Mouse (Mus musculus): Measurements from ENCODE around the gene Hist1h4a.
"Not testable (repeated sequence)": the region's sequence is repeated elsewhere in the genome, so short reads cannot be mapped to it uniquely, and the experiment has no call there.

The Hist1h4a gene

DNA sequence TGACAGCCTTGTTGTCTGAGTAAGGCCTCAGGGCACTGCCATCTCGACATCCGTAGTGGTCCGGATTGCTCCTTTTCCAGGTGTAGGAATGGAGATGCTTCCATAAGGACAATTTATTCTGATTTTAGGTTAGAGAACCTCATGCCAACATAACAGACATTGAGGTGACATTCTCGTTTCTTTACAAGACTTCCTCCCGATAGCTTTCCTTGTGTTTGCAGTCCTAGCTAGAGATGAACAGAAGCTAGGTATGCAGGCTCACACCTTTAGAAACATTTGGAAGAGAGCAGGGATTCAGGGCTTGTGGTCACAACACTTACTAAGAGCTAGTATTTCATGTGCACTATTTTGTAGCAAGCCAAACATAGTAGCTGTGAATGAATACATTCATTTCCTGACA lies 17.8 kb downstream of the Hist1h4a start:
- DNase-seq (ENCODE audit: low read depth, low spot score): no peak

DNA sequence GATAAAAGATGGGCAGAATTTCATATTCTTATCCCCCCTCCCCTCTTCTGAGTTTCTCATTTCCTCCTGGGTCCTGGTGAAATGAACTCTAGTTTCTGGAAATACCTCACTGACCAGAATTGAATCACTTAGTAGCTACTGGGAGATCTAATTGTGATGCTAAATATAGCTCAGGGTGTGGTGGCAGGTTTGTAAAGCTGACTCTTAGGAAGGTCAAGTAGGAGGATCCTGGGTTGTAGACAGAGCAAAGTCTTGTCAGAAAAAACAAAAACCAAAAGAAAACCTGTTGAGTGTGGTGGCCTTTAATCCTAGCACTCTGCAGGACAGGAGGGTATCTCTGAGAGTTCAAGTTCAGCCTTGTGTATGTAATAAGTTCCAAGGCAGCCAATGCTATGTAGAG lies 19.0 kb downstream of the Hist1h4a start:
- DNase-seq (ENCODE audit: low read depth, low spot score): no peak

GRCm38 (mm10) chr13:23740910-23741309 lies 20.1 kb downstream of the Hist1h4a start:
- DNase-seq (ENCODE audit: low read depth, low spot score): no peak

DNA sequence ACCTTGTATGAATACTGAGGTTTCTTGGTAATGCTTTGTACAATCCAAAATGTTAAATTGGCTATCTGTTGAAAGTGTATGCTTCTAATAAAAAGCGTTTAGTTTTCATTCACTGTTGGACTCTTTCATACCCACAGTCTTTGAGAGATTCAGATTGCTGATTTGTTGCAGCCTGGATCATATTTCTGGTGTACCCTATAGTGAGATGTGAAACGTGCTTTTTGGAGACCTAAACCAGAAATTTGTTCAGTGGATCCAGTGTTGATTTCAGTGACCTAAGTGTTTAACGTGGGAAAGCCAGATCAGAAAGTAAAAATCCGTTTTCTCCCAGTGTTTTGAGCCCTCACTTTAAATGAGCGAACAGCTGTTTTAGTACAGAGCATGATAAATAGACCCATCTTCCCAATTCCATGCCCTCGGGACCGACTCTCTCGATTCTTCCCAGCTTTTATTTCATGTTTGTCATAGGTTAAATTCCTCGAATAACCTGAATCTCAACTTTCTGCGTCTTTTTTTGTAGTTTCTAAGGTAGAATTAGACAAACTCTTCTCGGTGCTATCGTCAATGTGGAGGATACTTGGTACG lies 20.7 kb downstream of the Hist1h4a start:
- DNase-seq (ENCODE audit: low read depth, low spot score): no peak

DNA sequence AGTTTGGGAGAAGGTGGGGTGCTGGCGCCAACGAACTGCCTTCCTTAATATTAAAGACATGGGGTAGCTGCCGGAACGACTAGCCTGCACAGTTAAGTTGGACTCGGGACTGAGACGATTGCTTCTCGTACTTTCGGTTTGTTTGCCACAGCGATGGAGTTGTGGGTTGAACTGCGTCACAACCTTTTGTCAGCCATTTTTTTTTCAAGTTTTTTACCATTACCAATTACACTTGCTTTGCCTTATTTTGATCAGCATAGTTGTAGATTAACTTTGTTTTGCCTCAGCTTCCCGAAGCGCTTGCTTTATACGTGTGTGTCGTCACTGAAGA lies 21.1 kb downstream of the Hist1h4a start:
- no peak for DNase-seq (ENCODE audit: low read depth, low spot score)

DNA sequence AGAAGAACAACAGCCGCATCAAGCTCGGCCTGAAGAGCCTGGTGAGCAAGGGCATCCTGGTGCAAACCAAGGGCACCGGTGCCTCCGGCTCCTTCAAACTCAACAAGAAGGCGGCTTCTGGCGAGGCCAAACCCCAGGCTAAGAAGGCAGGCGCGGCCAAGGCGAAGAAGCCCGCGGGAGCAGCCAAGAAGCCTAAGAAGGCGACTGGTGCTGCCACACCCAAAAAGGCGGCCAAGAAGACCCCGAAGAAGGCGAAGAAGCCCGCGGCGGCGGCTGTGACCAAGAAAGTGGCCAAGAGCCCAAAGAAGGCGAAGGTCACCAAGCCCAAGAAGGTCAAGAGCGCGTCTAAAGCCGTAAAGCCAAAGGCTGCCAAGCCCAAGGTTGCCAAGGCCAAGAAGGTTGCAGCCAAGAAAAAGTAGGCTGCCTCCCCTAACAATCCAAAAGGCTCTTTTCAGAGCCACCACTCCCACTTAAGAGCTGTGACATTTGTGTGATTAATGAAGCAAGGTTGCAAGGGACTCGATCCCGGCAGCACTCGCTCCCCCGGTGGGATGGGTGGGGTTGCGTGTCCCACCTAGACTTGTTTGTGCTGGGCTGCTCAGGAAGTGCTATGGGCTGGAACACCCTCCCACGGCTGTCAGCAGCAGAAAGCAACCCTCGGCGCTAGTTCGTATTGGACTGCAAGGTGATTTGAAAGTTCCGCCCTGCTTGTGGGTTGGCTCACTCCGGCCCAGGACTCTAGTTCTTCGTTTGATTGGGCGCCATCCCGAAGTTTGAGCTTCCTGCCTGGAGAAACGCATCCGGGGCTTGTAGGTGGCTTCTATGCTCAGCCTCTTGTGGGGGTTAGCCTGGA lies 21.7 kb downstream of the Hist1h4a start:
- DNase-seq (ENCODE audit: low read depth, low spot score): no peak

DNA sequence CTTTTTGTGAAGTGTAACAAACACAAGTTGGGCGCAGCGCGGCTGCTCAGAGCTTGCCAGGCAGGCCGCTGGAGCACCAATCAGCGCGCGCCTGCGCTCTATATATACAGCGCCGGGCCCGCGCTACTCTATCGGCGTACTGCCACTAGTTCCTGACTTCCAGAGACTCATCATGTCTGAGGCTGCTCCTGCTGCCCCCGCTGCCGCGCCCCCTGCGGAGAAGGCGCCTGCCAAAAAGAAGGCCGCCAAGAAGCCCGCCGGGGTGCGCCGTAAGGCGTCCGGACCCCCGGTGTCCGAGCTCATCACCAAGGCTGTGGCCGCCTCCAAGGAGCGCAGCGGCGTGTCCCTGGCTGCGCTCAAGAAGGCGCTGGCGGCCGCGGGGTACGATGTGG lies 22.4 kb downstream of the Hist1h4a start, which contains the start of gene Hist1h1c:
Hist1h1c (plus strand) TSS at position 132 of the 392 bp plus-strand sequence.
- DNase-seq (ENCODE audit: low read depth, low spot score): peak; percentile 74

- no peak for DNase-seq (ENCODE audit: low read depth, low spot score)
These were observed 23.0 kb downstream of the Hist1h4a start for GRCm38 (mm10) chr13:23738041-23738440.

GRCm38 (mm10) chr13:23737091-23737490 lies 23.9 kb downstream of the Hist1h4a start:
- DNase-seq (ENCODE audit: low read depth, low spot score): no peak

DNA sequence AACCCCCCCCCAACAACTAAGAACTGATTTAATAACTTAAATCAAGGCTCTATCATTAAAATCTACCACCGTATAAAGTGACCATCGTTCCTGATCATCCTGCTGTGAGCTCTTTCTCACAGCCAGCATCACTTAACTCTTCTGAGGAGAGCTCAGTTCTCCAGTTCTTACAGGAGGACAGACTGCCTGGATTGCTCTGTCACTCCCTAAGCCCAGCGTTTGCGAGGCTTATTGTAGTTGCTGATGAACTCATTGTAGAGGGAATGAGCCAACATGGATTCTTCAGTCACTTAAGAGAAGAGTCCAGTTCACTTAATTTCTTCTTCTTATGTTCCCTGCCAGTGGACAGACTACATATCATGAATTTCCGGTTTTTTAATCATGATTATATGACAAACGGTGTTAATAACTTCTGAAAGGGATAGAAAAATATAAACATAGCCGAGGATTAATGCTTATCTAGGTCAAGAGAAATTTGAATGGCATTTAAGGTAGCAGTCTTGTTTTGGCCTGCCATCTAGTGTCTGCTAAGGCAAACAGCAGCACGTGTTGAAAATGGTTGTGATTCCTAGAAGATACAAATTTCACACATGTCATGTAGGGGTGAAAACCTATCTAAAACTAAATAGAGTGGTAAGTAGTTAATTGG lies 28.8 kb downstream of the Hist1h4a start:
- DNase-seq (ENCODE audit: low read depth, low spot score): no peak

- DNase-seq (ENCODE audit: low read depth, low spot score): no peak
These were observed 30.6 kb downstream of the Hist1h4a start for GRCm38 (mm10) chr13:23730479-23730878.

DNA sequence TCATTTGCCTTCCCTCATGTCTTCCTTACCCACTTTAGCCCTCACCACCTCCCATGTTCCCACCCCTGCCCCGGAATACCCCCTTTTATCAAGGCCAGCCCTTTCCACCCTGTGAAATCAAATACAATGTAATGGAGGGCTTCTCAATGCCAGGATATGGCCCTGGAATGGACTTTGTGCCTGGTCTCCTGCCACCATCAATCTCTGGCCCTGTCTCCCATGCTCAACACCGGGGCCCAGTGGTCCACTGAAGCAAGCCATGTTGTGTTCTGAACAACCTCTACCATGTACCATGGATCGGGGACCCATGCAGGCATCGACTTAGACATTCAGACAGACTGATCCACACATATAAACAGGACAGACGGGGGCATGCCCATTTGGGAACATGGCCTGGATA lies 31.3 kb downstream of the Hist1h4a start:
- DNase-seq (ENCODE audit: low read depth, low spot score): no peak

GRCm38 (mm10) chr13:23729192-23729525 lies 31.9 kb downstream of the Hist1h4a start:
- DNase-seq (ENCODE audit: low read depth, low spot score): no peak

GRCm38 (mm10) chr13:23728472-23729191 lies 32.4 kb downstream of the Hist1h4a start:
- no peak for DNase-seq (ENCODE audit: low read depth, low spot score)

DNA sequence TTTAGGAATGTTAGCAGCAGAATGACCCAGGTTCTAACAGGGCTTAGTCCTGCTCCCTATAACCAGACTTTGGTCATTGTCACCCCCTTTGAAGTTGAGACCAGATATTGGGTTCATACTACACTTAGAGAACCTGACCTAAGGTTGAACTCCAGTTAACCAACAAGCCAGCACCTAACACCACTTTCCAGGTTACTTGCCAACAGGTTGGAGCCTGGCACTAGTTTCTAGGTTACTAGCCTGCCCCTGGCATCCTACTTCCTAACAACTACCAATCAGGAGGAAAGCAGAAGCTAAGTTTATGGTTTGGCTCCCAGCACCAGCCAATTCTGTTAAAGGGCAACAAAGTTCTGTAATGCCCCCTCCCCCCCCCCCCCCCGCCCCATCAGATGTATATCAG lies 35.8 kb downstream of the Hist1h4a start:
- DNase-seq (ENCODE audit: low read depth, low spot score): no peak

DNA sequence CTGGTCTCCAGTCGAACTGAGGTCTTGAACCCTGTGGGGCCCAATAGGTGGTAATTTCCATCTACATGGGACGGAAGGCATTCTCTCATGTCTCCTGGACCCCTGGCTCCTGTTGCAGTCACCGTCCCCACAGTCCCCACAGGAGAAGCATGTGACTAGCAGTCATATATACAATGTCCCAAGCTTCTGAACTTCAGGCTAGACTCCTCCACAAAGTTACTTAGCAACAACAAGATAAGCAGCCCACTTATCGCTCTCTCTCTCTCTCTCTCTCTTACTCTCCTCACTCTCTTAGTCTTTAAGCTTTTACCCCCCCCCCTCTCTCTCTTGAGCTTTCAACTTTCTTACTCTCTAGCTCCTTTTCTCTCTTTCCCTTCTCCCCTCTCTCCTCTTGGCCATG lies 36.8 kb downstream of the Hist1h4a start:
- DNase-seq (ENCODE audit: low read depth, low spot score): no peak

DNA sequence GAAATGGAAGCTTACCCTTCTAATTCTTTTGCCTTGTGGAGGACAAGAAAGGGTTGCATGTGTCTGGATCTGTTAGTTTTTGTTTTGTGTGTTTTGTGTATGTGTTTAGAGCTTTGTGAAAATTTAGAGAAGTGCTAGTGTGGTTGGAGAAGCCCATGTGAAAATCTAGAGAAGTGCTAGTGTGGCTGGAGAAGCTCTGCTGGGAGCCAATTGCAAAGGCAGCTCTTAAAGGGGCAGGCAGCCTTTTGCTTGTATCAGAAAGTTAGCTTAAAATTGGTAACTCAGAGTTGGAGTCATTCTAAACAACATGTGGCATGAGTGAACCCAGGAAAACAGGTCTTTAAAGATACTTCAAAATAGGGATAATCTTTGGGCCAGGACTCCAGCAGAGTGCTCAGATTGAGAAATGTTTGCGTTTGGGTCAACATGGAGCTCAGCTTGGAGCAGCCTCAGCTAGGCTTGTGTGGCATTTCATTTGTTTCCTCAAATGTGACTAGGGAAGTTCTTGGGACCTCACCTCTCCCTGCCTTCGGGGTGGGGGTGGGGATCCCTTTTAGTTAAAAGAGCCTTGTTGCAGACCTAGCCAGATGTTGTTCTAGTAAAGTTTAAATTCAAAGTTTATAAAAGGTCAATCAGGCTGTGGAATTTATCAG lies 43.3 kb downstream of the Hist1h4a start:
- DNase-seq (ENCODE audit: low read depth, low spot score): not testable (repeated sequence)

- DNase-seq (ENCODE audit: low read depth, low spot score): no peak
These were observed 43.9 kb downstream of the Hist1h4a start for GRCm38 (mm10) chr13:23717176-23717575.

- DNase-seq (ENCODE audit: low read depth, low spot score): no peak
These were observed 44.6 kb downstream of the Hist1h4a start for GRCm38 (mm10) chr13:23716261-23717042.
